Mouse (Mus musculus) midbrain, embryonic 13.5 days (tissue): ENCODE results near the gene Nrf1. TPM values are rescaled to one million over a fixed set of nuclear protein-coding genes. Genes with fewer than 3 reads are reported as not detected.
A peak's percentile ranks its signal among the peaks of the same experiment; 100 is the strongest.

Experiments used
- ATAC-seq: fragments of 200-750 bp; cut with Nextera tagmentation; 2 replicates; pipeline ENCODE4 v1.8.0; 2017; ENCODE audit warnings: mild to moderate bottlenecking, moderate TSS enrichment, moderate library complexity
- H3K27ac ChIP-seq: fragments of 300-500 bp; sonication (generic); 2 replicates; pipeline ENCODE4 v1.5.1; 2015; ENCODE audit warnings: inconsistent platforms, mild to moderate bottlenecking, moderate library complexity
- H3K27me3 ChIP-seq: fragments of 300-500 bp; sonication (generic); 2 replicates; pipeline ENCODE4 v1.6.1; 2015; ENCODE audit warnings: mild to moderate bottlenecking, inconsistent platforms
- H3K36me3 ChIP-seq: fragments of 300-500 bp; sonication (generic); 2 replicates; pipeline ENCODE4 v1.6.1; 2015; ENCODE audit warnings: mild to moderate bottlenecking, inconsistent platforms
- H3K4me1 ChIP-seq: fragments of 300-500 bp; sonication (generic); replicated peaks from 2 replicates; pipeline ENCODE4 v1.6.1; 2015; ENCODE audit warnings: inconsistent platforms
- H3K4me2 ChIP-seq: fragments of 300-500 bp; sonication (generic); replicated peaks from 2 replicates; pipeline ENCODE4 v1.6.1; 2015; ENCODE audit warnings: moderate library complexity, mild to moderate bottlenecking, inconsistent platforms
- H3K4me3 ChIP-seq: fragments of 300-500 bp; sonication (generic); replicated peaks from 2 replicates; pipeline ENCODE4 v1.5.1; 2015; ENCODE audit warnings: mild to moderate bottlenecking, inconsistent platforms
- H3K9ac ChIP-seq: fragments of 300-500 bp; sonication (generic); replicated peaks from 2 replicates; pipeline ENCODE4 v1.6.1; 2015; ENCODE audit warnings: mild to moderate bottlenecking, inconsistent platforms
- H3K9me3 ChIP-seq: fragments of 300-500 bp; sonication (generic); 2 replicates; pipeline ENCODE4 v1.6.1; 2016; ENCODE audit warnings: mild to moderate bottlenecking, inconsistent platforms
- WGBS: fragments of 180-500 bp; shearing (Covaris S2); methylation state at CpG from one replicate; pipeline ENCODE4 v1.1.7; 2015; 5-methylcytosine and 5-hydroxymethylcytosine counted together
- microRNA counts: library from miRNA; unstranded; fragments of <30 nt; microRNA quantifications from one replicate; lab custom pipeline; 2016
- microRNA-seq: library from miRNA; unstranded; fragments of <30 nt; microRNA quantifications from one replicate; pipeline ENCODE4, GENCODE M21; 2016
- polyA plus RNA-seq: library from polyadenylated mRNA; unstranded; fragments of >200 nt; fragmentation: Nextera tagmentation; extraction: Ambion mirVana; gene quantifications from 2 replicates; pipeline ENCODE4 v1.2.1, GENCODE M21; 2015

Nrf1 gene
- polyA plus RNA-seq, 1 experiment from 2014 or later, result 58.2 TPM

- Histone ChIP-seq H3K4me2 (no peak overlapping the region), H3K27ac (no peak overlapping the region), H3K4me3 (no peak overlapping the region), H3K9ac (no peak overlapping the region), H3K36me3 (no peaks in the 10 kb centered on the region), H3K9me3 (no peaks in the 10 kb centered on the region), H3K4me1 (peaks cover 18% of the 10 kb centered on the region), H3K27me3 (peaks cover 73% of the 10 kb centered on the region)
- WGBS, result 66% methylated on average over 6 of the region's 6 CpGs
- no peak for ATAC-seq
Observed at GRCm38 (mm10) chr6:30182038-30182437, 134.2 kb downstream of the Nrf1 start.

- 82% methylated on average over 4 of the region's 4 CpGs for WGBS
- no peak for ATAC-seq
- H3K4me1 ChIP-seq, result peaks cover 9% of the 10 kb centered on the region; the same call in 1 of the 2 replicates
- H3K9me3 ChIP-seq, result no peaks in the 10 kb centered on the region
- no peak overlapping the region for H3K4me2 ChIP-seq
- no peak overlapping the region for H3K27ac ChIP-seq
- no peak overlapping the region for H3K9ac ChIP-seq
- H3K36me3 ChIP-seq, result no peaks in the 10 kb centered on the region
- H3K4me3 ChIP-seq, result no peak overlapping the region
- H3K27me3 ChIP-seq, result peaks cover 59% of the 10 kb centered on the region
Observed at GRCm38 (mm10) chr6:30183624-30184023, 135.8 kb downstream of the Nrf1 start.

GRCm38 (mm10) chr6:30195656-30196055 is 147.9 kb downstream of the Nrf1 start:
- no peaks in the 10 kb centered on the region for H3K36me3 ChIP-seq
- H3K4me1 ChIP-seq, result no peaks in the 10 kb centered on the region
- no peak overlapping the region for H3K4me3 ChIP-seq
- no peak for ATAC-seq
- no peaks in the 10 kb centered on the region for H3K27me3 ChIP-seq
- H3K4me2 ChIP-seq, result no peak overlapping the region
- no peak overlapping the region for H3K27ac ChIP-seq
- WGBS, result 84% methylated on average over 11 of the region's 11 CpGs
- no peak overlapping the region for H3K9ac ChIP-seq
- H3K9me3 ChIP-seq, result no peaks in the 10 kb centered on the region

- no peaks in the 10 kb centered on the region for H3K4me1 ChIP-seq
- H3K27me3 ChIP-seq, result no peaks in the 10 kb centered on the region
- no peak for ATAC-seq
- WGBS, result 81% methylated on average over 8 of the region's 8 CpGs
- H3K9me3 ChIP-seq, result no peaks in the 10 kb centered on the region
- no peaks in the 10 kb centered on the region for H3K36me3 ChIP-seq
- H3K27ac ChIP-seq, result no peak overlapping the region
- no peak overlapping the region for H3K4me2 ChIP-seq
- H3K9ac ChIP-seq, result no peak overlapping the region
- no peak overlapping the region for H3K4me3 ChIP-seq
Observed at GRCm38 (mm10) chr6:30196143-30196542, 148.4 kb downstream of the Nrf1 start.

MicroRNA genes within 50 kb of the gene (microRNA counts, 519-probe panel; counts per million panel counts)
- microRNA mmu-miR-182 (lab: Ali Mortazavi, UCI) (110 counts per million, percentile 56 among the panel's probes with 10 or more counts), microRNA mmu-miR-183 (lab: Ali Mortazavi, UCI) (3,177 counts per million, percentile 66 among the panel's probes with 10 or more counts), microRNA mmu-miR-96 (lab: Ali Mortazavi, UCI) (4,094 counts per million, percentile 77 among the panel's probes with 10 or more counts)

Small RNA genes lying within 50 kb of the gene (microRNA-seq; reads per million reads assigned to microRNA genes)
- gene Mir182, result 940 reads per million, percentile 78 among the genes with 10 or more reads in this experiment
- 1,086 reads per million, percentile 80 among the genes with 10 or more reads in this experiment for gene Mir183
- 357 reads per million, percentile 66 among the genes with 10 or more reads in this experiment for gene Mir96

Other genes with a start within 250 kb of the Nrf1 start
- 1.4 and 1.6 TPM in 2 replicates for gene Strip2, start 131.0 kb upstream of the Nrf1 start, polyA plus RNA-seq